Mouse (Mus musculus): Measurements from ENCODE around the gene Sfxn3.

- TF ChIP-seq CTCF (IDR thresholded peaks at IDR 0.05; ENCODE audit: control insufficient read depth, insufficient read depth, insufficient read length): no peak
- TF ChIP-seq CEBPB (IDR thresholded peaks at IDR 0.05; ENCODE audit: low read depth): no peak
- no peak for TF ChIP-seq USF1 (IDR thresholded peaks at IDR 0.05; ENCODE audit: low read depth)
- no peak for TF ChIP-seq FOSL1 (IDR thresholded peaks at IDR 0.05; ENCODE audit: insufficient read depth, low read length, poor library complexity, severe bottlenecking)
- no peak for TF ChIP-seq MYOG (IDR thresholded peaks at IDR 0.05; ENCODE audit: control insufficient read depth, extremely low read depth, insufficient read length)
These were observed 2.2 kb downstream of the Sfxn3 start for GRCm38 (mm10) chr19:45049523-45049922.
